Mouse (Mus musculus) spleen, adult 2 months (tissue): ENCODE results near the gene Arhgef17. TPM values are rescaled to one million over a fixed set of nuclear protein-coding genes. Genes with fewer than 3 reads are reported as not detected.
A peak's percentile ranks its signal among the peaks of the same experiment; 100 is the strongest.

Source experiments
- DNase-seq, 2 experiments: peaks; one replicate each; pipeline versions ENCODE4 v3.0.0 to v3.0.0-alpha.2; 2012 to 2021; ENCODE audit warnings: low spot score in 2 of 2, low read depth in 1 of 2
- H3K27ac ChIP-seq: fragments of 200-500 bp; 2 replicates; pipeline ENCODE4 v1.5.1; 2012; ENCODE audit warnings: low read length, inconsistent platforms; ENCODE audit not compliant: insufficient read depth
- H3K27me3 ChIP-seq: fragments of 200-500 bp; 2 replicates; pipeline ENCODE4 v1.6.1; 2012; ENCODE audit warnings: mild to moderate bottlenecking, moderate library complexity, low read length, inconsistent platforms; ENCODE audit not compliant: control insufficient read depth, insufficient read depth
- H3K36me3 ChIP-seq: fragments of 200-500 bp; 2 replicates; pipeline ENCODE4 v1.6.1; 2012; ENCODE audit warnings: mild to moderate bottlenecking, low read length, inconsistent platforms; ENCODE audit not compliant: control insufficient read depth, insufficient read depth
- H3K4me1 ChIP-seq: fragments of 200-500 bp; 2 replicates; pipeline ENCODE4 v1.6.1; 2011; ENCODE audit warnings: inconsistent platforms; ENCODE audit not compliant: control insufficient read depth, insufficient read depth, insufficient read length
- H3K4me3 ChIP-seq: fragments of 200-500 bp; 2 replicates; pipeline ENCODE4 v1.5.1; 2011; ENCODE audit warnings: mild to moderate bottlenecking, inconsistent platforms; ENCODE audit not compliant: insufficient read depth, insufficient read length; ENCODE audit errors: extremely low read depth
- CTCF ChIP-seq: fragments of 200-500 bp; IDR thresholded peaks from 2 replicates; pipeline ENCODE4 v1.5.1; 2011; ENCODE audit warnings: mild to moderate bottlenecking, inconsistent platforms; ENCODE audit not compliant: insufficient read depth, insufficient read length, insufficient replicate concordance; ENCODE audit errors: extremely low read depth
- POLR2A ChIP-seq: fragments of 200-500 bp; IDR thresholded peaks from 2 replicates; pipeline ENCODE4 v1.6.1; 2011; ENCODE audit warnings: low read depth, low read length, inconsistent platforms
- WGBS: fragments of 180-500 bp; shearing (Covaris S2); methylation state at CpG from one replicate; pipeline ENCODE4 v1.1.7; 2018; 5-methylcytosine and 5-hydroxymethylcytosine counted together
- polyA plus RNA-seq: library from polyadenylated mRNA; depleted of rRNA; stranded (reverse); fragments of >200 nt; gene quantifications from 2 replicates; pipeline ENCODE4 v1.2.3, GENCODE M21; 2012

Arhgef17 gene
- polyA plus RNA-seq, 1 experiment = 12.3 TPM

GRCm38 (mm10) chr7:100930619-100931315 is 1.1 kb downstream of the Arhgef17 start:
- peak overlapping the region; percentile 52 for H3K27ac ChIP-seq
- H3K4me3 ChIP-seq = peak overlapping the region; percentile 50; the same call in 1 of the 2 replicates
- peaks cover 16% of the 10 kb centered on the region for H3K27me3 ChIP-seq
- WGBS = 25% methylated on average over 53 of the region's 53 CpGs
- no peak for TF ChIP-seq CTCF
- TF ChIP-seq POLR2A = no peak
- peaks cover 11% of the 10 kb centered on the region for H3K4me1 ChIP-seq
- no peaks in the 10 kb centered on the region for H3K36me3 ChIP-seq
- no peak for DNase-seq

GRCm38 (mm10) chr7:100929639-100930303 is 2.1 kb downstream of the Arhgef17 start:
- TF ChIP-seq CTCF (no peak), POLR2A (no peak)
- WGBS = 83% methylated on average over 19 of the region's 19 CpGs
- Histone ChIP-seq H3K27ac (no peak overlapping the region; the same call in 1 of the 2 replicates), H3K4me1 (peaks cover 11% of the 10 kb centered on the region), H3K4me3 (peak overlapping the region; percentile 32; the same call in 1 of the 2 replicates), H3K27me3 (peaks cover 16% of the 10 kb centered on the region), H3K36me3 (no peaks in the 10 kb centered on the region)
- DNase-seq = no peak

- Histone ChIP-seq H3K4me1 (peaks cover 11% of the 10 kb centered on the region), H3K27me3 (peaks cover 16% of the 10 kb centered on the region), H3K4me3 (peak overlapping the region; percentile 10; the same call in 1 of the 2 replicates), H3K36me3 (no peaks in the 10 kb centered on the region), H3K27ac (no peak overlapping the region)
- TF ChIP-seq POLR2A = no peak
- TF ChIP-seq CTCF = no peak
- WGBS = 82% methylated on average over 9 of the region's 9 CpGs
- no peak for DNase-seq
Observed at GRCm38 (mm10) chr7:100928456-100928855, 3.5 kb downstream of the Arhgef17 start.

- no peaks in the 10 kb centered on the region for H3K36me3 ChIP-seq
- WGBS = 64% methylated on average over 7 of the region's 7 CpGs
- no peak for DNase-seq
- TF ChIP-seq POLR2A = no peak
- TF ChIP-seq CTCF = no peak
- H3K27ac ChIP-seq = no peak overlapping the region
- peaks cover 16% of the 10 kb centered on the region for H3K27me3 ChIP-seq
- H3K4me3 ChIP-seq = peak overlapping the region; percentile 10; the same call in 1 of the 2 replicates
- H3K4me1 ChIP-seq = peaks cover 11% of the 10 kb centered on the region
Observed at GRCm38 (mm10) chr7:100927287-100928000, 4.5 kb downstream of the Arhgef17 start.

GRCm38 (mm10) chr7:100926311-100926923 is 5.5 kb downstream of the Arhgef17 start:
- H3K27ac ChIP-seq = peak overlapping the region; percentile 21; the same call in 1 of the 2 replicates
- H3K36me3 ChIP-seq = no peaks in the 10 kb centered on the region
- peaks cover 5% of the 10 kb centered on the region; the same call in 1 of the 2 replicates for H3K4me1 ChIP-seq
- peaks cover 7% of the 10 kb centered on the region for H3K27me3 ChIP-seq
- WGBS = 73% methylated on average over 12 of the region's 12 CpGs
- H3K4me3 ChIP-seq = 0 out of 2 replicates have a peak overlapping the region, but pooled peaks have one; percentile 4
- no peak for DNase-seq
- TF ChIP-seq POLR2A (no peak), CTCF (no peak)

GRCm38 (mm10) chr7:100924674-100925445 is 7.0 kb downstream of the Arhgef17 start:
- H3K27me3 ChIP-seq = no peaks in the 10 kb centered on the region
- DNase-seq = no peak
- H3K4me3 ChIP-seq = no peak overlapping the region
- WGBS = 86% methylated on average over 10 of the region's 10 CpGs
- no peaks in the 10 kb centered on the region for H3K4me1 ChIP-seq
- 0 out of 2 replicates have a peak overlapping the region, but pooled peaks have one; percentile 8 for H3K27ac ChIP-seq
- no peaks in the 10 kb centered on the region for H3K36me3 ChIP-seq
- no peak for TF ChIP-seq POLR2A
- TF ChIP-seq CTCF = no peak
